Mouse (Mus musculus): Measurements from ENCODE around the gene Sesn2.

- TF ChIP-seq POLR2A (IDR thresholded peaks at IDR 0.05; ENCODE audit: extremely low read depth, insufficient read depth, low read length) = no peak
- no peak for TF ChIP-seq CTCF (IDR thresholded peaks at IDR 0.05; ENCODE audit: extremely low read depth, insufficient read depth, low read length)
These were observed 25.5 kb downstream of the Sesn2 start for GRCm38 (mm10) chr4:132484820-132485219.

Data from cortical plate, adult 2 months (tissue).